Mouse (Mus musculus) heart, embryonic 15.5 days (tissue): ENCODE data around the gene Rxra. TPM values are rescaled to one million over a fixed set of nuclear protein-coding genes. Genes with fewer than 3 reads are reported as not detected.

Experiments
- ATAC-seq: fragments of 200-750 bp; cut with Nextera tagmentation; replicated peaks from 2 replicates; pipeline ENCODE4 v1.8.0; 2017; ENCODE audit warnings: low read depth, moderate TSS enrichment; ENCODE audit not compliant: insufficient number of reproducible peaks, insufficient read depth, low FRiP score
- H3K27ac ChIP-seq: fragments of 300-500 bp; sonication (generic); 2 replicates; pipeline ENCODE4 v1.5.1; 2015; ENCODE audit warnings: mild to moderate bottlenecking, inconsistent platforms
- H3K27me3 ChIP-seq: fragments of 300-500 bp; sonication (generic); 2 replicates; pipeline ENCODE4 v1.6.1; 2015; ENCODE audit warnings: inconsistent platforms
- H3K36me3 ChIP-seq: fragments of 300-500 bp; sonication (generic); 2 replicates; pipeline ENCODE4 v1.6.1; 2015; ENCODE audit warnings: mild to moderate bottlenecking, inconsistent platforms
- H3K4me1 ChIP-seq: fragments of 300-500 bp; sonication (generic); replicated peaks from 2 replicates; pipeline ENCODE4 v1.6.1; 2015; ENCODE audit warnings: inconsistent platforms
- H3K4me2 ChIP-seq: fragments of 300-500 bp; sonication (generic); 2 replicates; pipeline ENCODE4 v1.6.1; 2015; ENCODE audit warnings: inconsistent platforms, mild to moderate bottlenecking, moderate library complexity
- H3K4me3 ChIP-seq: fragments of 300-500 bp; sonication (generic); 2 replicates; pipeline ENCODE4 v1.5.1; 2015; ENCODE audit warnings: mild to moderate bottlenecking, inconsistent platforms
- H3K9ac ChIP-seq: fragments of 300-500 bp; sonication (generic); 2 replicates; pipeline ENCODE4 v1.6.1; 2015; ENCODE audit warnings: mild to moderate bottlenecking, inconsistent platforms
- H3K9me3 ChIP-seq: fragments of 300-500 bp; sonication (generic); replicated peaks from 2 replicates; pipeline ENCODE4 v1.6.1; 2016; ENCODE audit warnings: inconsistent platforms
- WGBS: fragments of 180-500 bp; shearing (Covaris S2); methylation state at CpG from one replicate; pipeline ENCODE4 v1.1.7; 2015; ENCODE audit warnings: mixed read lengths; 5-methylcytosine and 5-hydroxymethylcytosine counted together
- polyA plus RNA-seq: library from polyadenylated mRNA; unstranded; fragments of >200 nt; fragmentation: Nextera tagmentation; extraction: Ambion mirVana; gene quantifications from 2 replicates; pipeline ENCODE4 v1.2.1, GENCODE M21; 2015

Rxra gene
- polyA plus RNA-seq, 1 experiment from 2014 or later = 6.6 TPM

- Histone ChIP-seq H3K4me3 (no peak overlapping the region), H3K4me1 (peaks cover 95% of the 10 kb centered on the region), H3K27me3 (no peaks in the 10 kb centered on the region), H3K9ac (peak overlapping the region; percentile 8; the same call in 1 of the 2 replicates), H3K36me3 (no peaks in the 10 kb centered on the region), H3K4me2 (no peak overlapping the region), H3K27ac (no peak overlapping the region), H3K9me3 (no peaks in the 10 kb centered on the region)
- ATAC-seq = no peak
- WGBS = 67% methylated on average over 11 of the region's 11 CpGs
Measured at GRCm38 (mm10) chr2:27684017-27684657, 7.9 kb downstream of the Rxra start.

- no peak overlapping the region for H3K9ac ChIP-seq
- H3K4me1 ChIP-seq = peaks cover 90% of the 10 kb centered on the region
- H3K4me2 ChIP-seq = no peak overlapping the region
- no peaks in the 10 kb centered on the region for H3K36me3 ChIP-seq
- H3K9me3 ChIP-seq = no peaks in the 10 kb centered on the region
- 90% methylated on average over 4 of the region's 4 CpGs for WGBS
- no peak for ATAC-seq
- H3K27me3 ChIP-seq = no peaks in the 10 kb centered on the region
- H3K4me3 ChIP-seq = no peak overlapping the region
- no peak overlapping the region for H3K27ac ChIP-seq
Measured at GRCm38 (mm10) chr2:27685917-27686316, 9.7 kb downstream of the Rxra start.

- H3K36me3 ChIP-seq = no peaks in the 10 kb centered on the region
- peaks cover 90% of the 10 kb centered on the region for H3K4me1 ChIP-seq
- no peaks in the 10 kb centered on the region for H3K27me3 ChIP-seq
- H3K4me3 ChIP-seq = no peak overlapping the region
- H3K9ac ChIP-seq = no peak overlapping the region
- H3K9me3 ChIP-seq = no peaks in the 10 kb centered on the region
- H3K27ac ChIP-seq = no peak overlapping the region
- H3K4me2 ChIP-seq = no peak overlapping the region
- ATAC-seq = no peak
- 84% methylated on average over 2 of the region's 2 CpGs for WGBS
Measured at GRCm38 (mm10) chr2:27686335-27686734, 10.1 kb downstream of the Rxra start.

GRCm38 (mm10) chr2:27687041-27687440, 10.8 kb downstream of the Rxra start:
- peak overlapping the region; percentile 15; the same call in 1 of the 2 replicates for H3K27ac ChIP-seq
- no peaks in the 10 kb centered on the region for H3K36me3 ChIP-seq
- H3K9me3 ChIP-seq = no peaks in the 10 kb centered on the region
- peaks cover 90% of the 10 kb centered on the region for H3K4me1 ChIP-seq
- no peaks in the 10 kb centered on the region for H3K27me3 ChIP-seq
- ATAC-seq = no peak
- no peak overlapping the region for H3K4me3 ChIP-seq
- WGBS = 39% methylated on average over 1 of the region's 1 CpGs
- no peak overlapping the region for H3K4me2 ChIP-seq
- 0 out of 2 replicates have a peak overlapping the region, but pooled peaks have one; percentile 11 for H3K9ac ChIP-seq

GRCm38 (mm10) chr2:27687973-27688372, 11.7 kb downstream of the Rxra start:
- Histone ChIP-seq H3K4me3 (no peak overlapping the region), H3K27me3 (no peaks in the 10 kb centered on the region), H3K9me3 (no peaks in the 10 kb centered on the region), H3K4me2 (no peak overlapping the region), H3K27ac (0 out of 2 replicates have a peak overlapping the region, but pooled peaks have one; percentile 18), H3K9ac (no peak overlapping the region), H3K4me1 (peaks cover 90% of the 10 kb centered on the region), H3K36me3 (no peaks in the 10 kb centered on the region)
- no peak for ATAC-seq
- WGBS = 60% methylated on average over 5 of the region's 5 CpGs

- no peak overlapping the region for H3K4me3 ChIP-seq
- H3K4me2 ChIP-seq = no peak overlapping the region
- H3K27ac ChIP-seq = peak overlapping the region; percentile 68
- H3K9me3 ChIP-seq = no peaks in the 10 kb centered on the region
- ATAC-seq = 0 out of 2 replicates have a peak, but pooled peaks have one; percentile 24
- no peaks in the 10 kb centered on the region; the same call in 1 of the 2 replicates for H3K27me3 ChIP-seq
- 64% methylated on average over 5 of the region's 5 CpGs for WGBS
- H3K36me3 ChIP-seq = no peaks in the 10 kb centered on the region
- H3K4me1 ChIP-seq = peaks cover 86% of the 10 kb centered on the region
- 0 out of 2 replicates have a peak overlapping the region, but pooled peaks have one; percentile 8 for H3K9ac ChIP-seq
Measured at GRCm38 (mm10) chr2:27690714-27691113, 14.5 kb downstream of the Rxra start.

- no peak for ATAC-seq
- Histone ChIP-seq H3K4me3 (no peak overlapping the region), H3K9ac (0 out of 2 replicates have a peak overlapping the region, but pooled peaks have one; percentile 8), H3K9me3 (no peaks in the 10 kb centered on the region), H3K27ac (peak overlapping the region; percentile 68), H3K27me3 (no peaks in the 10 kb centered on the region; the same call in 1 of the 2 replicates), H3K36me3 (no peaks in the 10 kb centered on the region), H3K4me1 (peaks cover 83% of the 10 kb centered on the region), H3K4me2 (no peak overlapping the region)
- WGBS = 72% methylated on average over 14 of the region's 14 CpGs
Measured at GRCm38 (mm10) chr2:27691139-27691720, 15.0 kb downstream of the Rxra start.

- Histone ChIP-seq H3K36me3 (no peaks in the 10 kb centered on the region), H3K4me2 (peak overlapping the region; percentile 31), H3K4me1 (peaks cover 83% of the 10 kb centered on the region), H3K27me3 (no peaks in the 10 kb centered on the region; the same call in 1 of the 2 replicates), H3K9me3 (no peaks in the 10 kb centered on the region), H3K9ac (no peak overlapping the region), H3K27ac (peak overlapping the region; percentile 68), H3K4me3 (no peak overlapping the region)
- WGBS = 33% methylated on average over 3 of the region's 3 CpGs
- ATAC-seq = peak; percentile 68
Measured at GRCm38 (mm10) chr2:27692608-27693007, 16.4 kb downstream of the Rxra start.

- Histone ChIP-seq H3K27ac (peak overlapping the region; percentile 59; the same call in 1 of the 2 replicates), H3K9ac (no peak overlapping the region)
- WGBS = 67% methylated on average over 6 of the region's 6 CpGs
Measured at GRCm38 (mm10) chr2:27693684-27694083, 17.4 kb downstream of the Rxra start.

GRCm38 (mm10) chr2:27699574-27699973, 23.3 kb downstream of the Rxra start:
- Histone ChIP-seq H3K4me1 (peaks cover 88% of the 10 kb centered on the region), H3K9me3 (no peaks in the 10 kb centered on the region), H3K4me2 (peak overlapping the region; percentile 17), H3K27me3 (no peaks in the 10 kb centered on the region; the same call in 1 of the 2 replicates), H3K27ac (peak overlapping the region; percentile 78), H3K4me3 (no peak overlapping the region), H3K36me3 (no peaks in the 10 kb centered on the region), H3K9ac (peak overlapping the region; percentile 17; the same call in 1 of the 2 replicates)
- ATAC-seq = peak; percentile 87
- 6% methylated on average over 7 of the region's 7 CpGs for WGBS

More at GRCm38 (mm10) chr2:27693684-27694083, 17.4 kb downstream of the Rxra start:
- no peaks in the 10 kb centered on the region; the same call in 1 of the 2 replicates for H3K27me3 ChIP-seq
- H3K4me2 ChIP-seq = no peak overlapping the region
- no peaks in the 10 kb centered on the region for H3K36me3 ChIP-seq
- H3K9me3 ChIP-seq = no peaks in the 10 kb centered on the region
- no peak for ATAC-seq
- H3K4me3 ChIP-seq = no peak overlapping the region
- peaks cover 83% of the 10 kb centered on the region for H3K4me1 ChIP-seq

GRCm38 (mm10) chr2:27702283-27702682, 26.0 kb downstream of the Rxra start:
- Histone ChIP-seq H3K4me3 (no peak overlapping the region), H3K9me3 (no peaks in the 10 kb centered on the region), H3K36me3 (no peaks in the 10 kb centered on the region), H3K4me2 (no peak overlapping the region), H3K9ac (no peak overlapping the region), H3K4me1 (peaks cover 84% of the 10 kb centered on the region), H3K27ac (no peak overlapping the region), H3K27me3 (no peaks in the 10 kb centered on the region)
- 57% methylated on average over 3 of the region's 3 CpGs for WGBS
- ATAC-seq = no peak
